Mouse (Mus musculus): ENCODE measurements at regions not wholly inside any gene's neighbourhood (a gene's known extent, or its start where the extent isn't known, plus 50 kb on each side); places are given as distances from the start of the nearest gene placed in this dataset.

DNA sequence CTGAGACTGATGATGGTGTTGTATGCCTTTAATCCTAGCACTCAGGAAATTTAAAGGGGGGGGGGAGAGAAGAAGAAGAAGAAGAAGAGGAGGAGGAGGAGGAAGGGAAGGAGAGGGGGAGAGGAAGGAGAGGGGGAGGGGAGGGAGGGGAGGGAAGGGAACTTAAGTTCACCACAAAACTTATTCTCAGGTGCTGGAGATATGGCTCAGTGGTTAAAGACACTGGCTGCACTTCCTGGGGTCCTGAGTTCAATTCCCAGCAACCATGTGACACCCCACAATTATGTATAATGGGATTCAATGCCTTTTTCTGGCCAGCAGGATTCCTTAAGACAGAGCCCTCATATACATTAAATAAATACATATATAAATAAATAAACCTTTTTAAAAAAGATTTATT lies 183.6 kb downstream of the Pfkfb3 start:
- TF ChIP-seq CTCF (IDR thresholded peaks at IDR 0.05; ENCODE audit: low read depth, low read length) = no peak
- no peak for TF ChIP-seq POLR2A (IDR thresholded peaks at IDR 0.05; ENCODE audit: extremely low read depth, insufficient read depth, low read length)
